Mouse (Mus musculus) central nervous system, embryonic 11.5 days (tissue): ENCODE results near the gene Smcr8. TPM values are rescaled to one million over a fixed set of nuclear protein-coding genes. Genes with fewer than 3 reads are reported as not detected.

Source experiments
- polyA plus RNA-seq: library from polyadenylated mRNA; depleted of rRNA; stranded (reverse); fragments of >200 nt; gene quantifications from 2 replicates; pipeline ENCODE4 v1.2.3, GENCODE M21; 2012; rRNA removed

Smcr8 gene
- 8.9 and 11.0 TPM in 2 replicates for polyA plus RNA-seq

DNA sequence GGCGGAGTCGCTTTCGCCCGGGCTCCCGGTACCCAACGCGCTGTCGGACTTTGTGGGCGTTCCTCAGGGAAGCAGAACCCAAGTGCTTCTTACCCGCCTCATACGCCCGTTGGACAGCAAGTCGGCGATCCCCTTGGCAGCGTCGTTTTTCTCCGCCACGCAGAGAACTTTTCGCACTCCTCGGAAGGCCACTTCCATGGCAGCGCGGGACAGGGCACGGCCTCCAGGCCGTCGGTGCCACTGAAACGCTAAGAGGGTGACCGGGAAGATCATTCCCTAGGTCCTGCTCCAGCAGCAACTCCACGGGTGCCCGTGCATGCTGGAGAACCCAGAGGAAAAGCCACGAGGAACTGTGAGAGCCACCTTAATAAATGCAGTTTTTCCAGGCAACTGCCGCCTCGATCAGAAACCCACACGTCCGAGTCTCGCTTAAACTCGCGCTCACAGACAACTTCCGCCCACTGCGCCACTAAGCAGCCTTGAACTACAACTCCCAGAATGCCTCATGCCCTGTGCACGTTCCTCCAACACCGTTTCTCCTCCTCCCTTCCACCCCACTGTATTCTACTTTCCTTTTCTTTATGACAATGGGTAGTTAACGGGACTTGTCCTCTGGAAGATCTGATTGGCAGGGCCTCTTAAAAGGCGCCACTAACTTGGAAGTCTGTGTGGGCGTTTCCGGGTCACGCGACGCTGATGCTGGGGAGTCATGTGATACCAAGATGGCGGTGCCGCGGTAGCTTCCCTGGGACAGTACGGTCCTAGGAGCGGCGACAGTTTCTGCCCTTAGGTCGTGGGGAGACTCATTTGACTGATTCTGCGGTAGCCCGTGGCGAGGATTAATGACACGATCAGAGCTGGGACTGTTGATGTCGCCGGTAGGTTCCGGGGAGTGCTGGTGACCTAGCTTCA is at the start of gene Smcr8, which contains the start of gene Top3a:
Smcr8 (plus strand) TSS at position 696 of the 912 bp plus-strand sequence.
Top3a (minus strand) TSS at position 537 of the 912 bp plus-strand sequence.

DNA sequence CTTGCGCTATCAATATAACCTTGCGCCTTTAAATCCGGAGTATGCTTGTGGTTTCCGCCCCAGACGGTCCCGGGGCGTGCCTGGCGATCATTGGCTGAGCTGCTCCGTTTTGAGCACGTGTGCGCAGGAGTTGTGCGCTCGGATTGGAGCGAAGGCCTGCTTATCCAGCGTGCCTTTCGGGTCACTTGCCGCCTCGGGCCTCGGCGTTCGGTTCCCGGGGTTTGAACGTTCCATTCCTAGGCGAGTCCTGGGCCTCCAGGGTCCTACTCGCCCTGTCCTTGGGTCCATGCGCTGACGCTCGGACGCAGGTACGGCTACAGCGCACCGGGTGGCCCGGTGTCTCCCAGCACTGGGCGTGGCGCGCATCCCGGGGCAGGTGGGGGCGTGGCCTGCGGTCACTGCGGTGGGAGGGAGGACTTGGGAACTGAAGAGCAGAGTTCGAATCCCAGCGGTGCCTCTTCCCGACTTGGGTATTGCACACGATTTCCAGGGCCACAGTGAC is 49.0 kb upstream of the Smcr8 start, which contains the start of gene Mief2:
Mief2 (plus strand) TSS at position 139 of the 502 bp plus-strand sequence.

DNA sequence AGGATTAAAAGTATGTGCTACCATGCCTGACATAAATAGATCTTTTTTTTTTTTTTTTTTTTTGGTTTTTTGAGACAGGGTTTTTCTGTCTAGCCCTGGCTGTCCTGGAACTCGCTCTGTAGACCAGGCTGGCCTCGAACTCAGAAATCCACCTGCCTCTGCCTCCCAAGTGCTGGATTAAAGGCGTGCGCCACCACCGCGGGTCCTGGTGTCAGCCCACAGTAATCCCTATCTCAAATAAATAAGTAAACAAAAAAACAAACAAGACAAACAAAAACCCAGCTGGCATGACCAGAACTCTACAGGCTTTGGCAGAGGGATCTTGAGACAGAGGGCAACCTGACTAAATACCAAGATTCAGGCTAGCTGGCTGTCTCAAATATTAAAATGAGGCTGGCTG is 34.3 kb downstream of the Smcr8 start, which contains the start of gene Shmt1:
Shmt1 (minus strand) TSS at position 101 of the 400 bp plus-strand sequence.

DNA sequence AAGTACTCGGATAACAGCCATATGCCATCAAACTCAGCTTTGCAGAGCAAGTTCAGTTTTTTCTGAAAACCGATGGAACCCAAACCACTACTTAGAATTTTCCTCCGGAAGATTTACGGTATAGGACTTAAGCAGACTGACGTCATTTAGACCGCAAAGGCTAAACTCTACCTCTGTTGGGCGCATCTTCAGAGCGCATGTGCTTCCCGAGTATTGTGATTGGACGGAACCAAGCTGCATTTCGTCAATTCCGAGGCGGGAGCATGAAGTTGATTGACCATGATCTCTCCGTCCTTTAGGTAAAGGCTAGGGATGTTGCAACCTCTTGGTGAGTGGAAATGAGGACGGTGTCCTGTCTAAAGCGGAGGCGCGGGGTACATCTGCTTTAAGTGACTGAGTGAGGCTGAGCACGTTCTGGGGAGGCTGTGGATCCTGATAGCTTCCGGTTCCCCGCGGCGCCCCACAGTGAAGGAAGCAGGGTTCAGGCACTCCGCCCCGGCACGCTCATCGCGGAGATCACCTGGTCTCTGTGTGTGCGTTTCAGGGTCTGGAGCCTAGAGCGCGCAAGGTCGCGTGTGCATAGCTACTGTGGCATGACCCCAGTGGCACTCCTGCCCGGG is 53.2 kb downstream of the Smcr8 start, which contains the start of gene Dhrs7b:
Dhrs7b (plus strand) TSS at position 199 of the 620 bp plus-strand sequence.

Other genes starting within 250 kb of the Smcr8 start
- 16.2 and 19.4 TPM in 2 replicates for gene Alkbh5, start 241.1 kb upstream of the Smcr8 start, polyA plus RNA-seq
- 107 and 133 TPM in 2 replicates for gene Llgl1, start 77.8 kb upstream of the Smcr8 start, polyA plus RNA-seq
- gene Flii, start 50.3 kb upstream of the Smcr8 start, polyA plus RNA-seq, result 101 and 103 TPM in 2 replicates
- gene Mief2, start 49.1 kb upstream of the Smcr8 start, polyA plus RNA-seq, result 15.7 and 17.4 TPM in 2 replicates
- gene Top3a, start 159 bp upstream of the Smcr8 start, polyA plus RNA-seq, result 15.9 and 17.1 TPM in 2 replicates
- 36.1 and 36.3 TPM in 2 replicates for gene Shmt1, start 34.2 kb downstream of the Smcr8 start, polyA plus RNA-seq
- 10.2 and 16.1 TPM in 2 replicates for gene Dhrs7b, start 53.1 kb downstream of the Smcr8 start, polyA plus RNA-seq
- 58.6 and 66.9 TPM in 2 replicates for gene Tmem11, start 101.7 kb downstream of the Smcr8 start, polyA plus RNA-seq
- gene Natd1, start 137.2 kb downstream of the Smcr8 start, polyA plus RNA-seq, result 14.0 and 27.5 TPM in 2 replicates
- 16.7 and 23.8 TPM in 2 replicates for gene Map2k3, start 154.5 kb downstream of the Smcr8 start, polyA plus RNA-seq
- gene Kcnj12, start 245.0 kb downstream of the Smcr8 start, polyA plus RNA-seq, result 0.95 and 2.4 TPM in 2 replicates